Mouse (Mus musculus) liver (tissue): ENCODE measurements around the gene Agpat1.
A peak's percentile ranks its signal among the peaks of the same experiment; 100 is the strongest.

ENCODE experiments used
- DNase-seq: peaks from one replicate; pipeline ENCODE4 v3.0.0-alpha.2; 2020; ENCODE audit warnings: mixed read lengths

The Agpat1 gene

GRCm38 (mm10) chr17:34655581-34655991 lies 51.5 kb downstream of the Agpat1 start:
- peak; percentile 38 for DNase-seq

GRCm38 (mm10) chr17:34656666-34657065 lies 52.6 kb downstream of the Agpat1 start:
- DNase-seq = no peak

- DNase-seq = no peak
Observed at GRCm38 (mm10) chr17:34657271-34657670, 53.2 kb downstream of the Agpat1 start.

GRCm38 (mm10) chr17:34658145-34658544 lies 54.1 kb downstream of the Agpat1 start:
- DNase-seq = no peak

- no peak for DNase-seq
Observed at GRCm38 (mm10) chr17:34658591-34658990, 54.5 kb downstream of the Agpat1 start.

- DNase-seq = no peak
Observed at GRCm38 (mm10) chr17:34659181-34659896, 55.3 kb downstream of the Agpat1 start.

- no peak for DNase-seq
Observed at GRCm38 (mm10) chr17:34659897-34660214, 55.8 kb downstream of the Agpat1 start.

GRCm38 (mm10) chr17:34660259-34660820 lies 56.3 kb downstream of the Agpat1 start:
- no peak for DNase-seq

GRCm38 (mm10) chr17:34661121-34661591 lies 57.1 kb downstream of the Agpat1 start:
- DNase-seq = peak; percentile 25

- no peak for DNase-seq
Observed at GRCm38 (mm10) chr17:34662468-34662867, 58.4 kb downstream of the Agpat1 start.

- DNase-seq = no peak
Observed at GRCm38 (mm10) chr17:34662978-34663377, 58.9 kb downstream of the Agpat1 start.
